Mouse (Mus musculus): Measurements from ENCODE around the gene 4930558K02Rik.

Gene 4930558K02Rik

DNA sequence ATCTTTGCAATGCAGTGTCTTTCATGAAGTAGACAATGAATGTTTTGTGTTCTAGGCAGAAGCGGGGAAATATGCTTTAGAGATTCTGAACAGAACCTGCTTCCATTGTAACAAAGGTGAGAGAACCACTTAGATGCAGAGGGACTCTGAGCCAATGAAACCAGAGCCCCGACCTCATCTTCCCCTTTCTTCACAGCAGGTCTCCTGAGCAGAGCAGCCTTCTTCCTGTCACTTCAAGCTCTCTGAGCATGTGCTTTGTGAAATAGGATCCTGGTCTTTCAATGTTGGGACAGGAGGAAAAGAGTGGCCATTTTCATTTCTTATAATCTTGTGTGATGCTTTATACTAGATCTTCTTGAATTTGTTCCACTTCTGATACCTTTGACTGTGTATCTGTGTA, 79.3 kb downstream of the 4930558K02Rik start:
- no peak for DNase-seq (ENCODE audit: low read depth)

DNA sequence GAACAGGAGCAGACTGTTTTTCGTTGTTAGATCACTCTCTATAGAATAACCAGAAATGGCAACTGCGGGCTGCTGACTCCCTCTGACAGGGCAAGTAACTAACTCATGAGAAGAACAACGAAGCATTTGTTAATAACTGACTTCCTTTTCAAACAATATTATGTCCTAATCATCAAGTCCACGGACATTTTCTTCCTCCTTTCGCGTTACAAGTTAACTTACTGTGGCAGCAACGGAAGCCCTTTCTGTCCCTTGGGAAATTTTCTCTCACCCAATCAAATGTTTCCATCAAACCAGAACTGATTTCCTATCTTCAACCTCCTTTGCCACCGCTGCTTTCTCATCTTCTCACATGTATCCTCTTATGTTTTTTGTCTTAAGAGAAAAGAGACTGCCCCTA, 82.2 kb downstream of the 4930558K02Rik start:
- no peak for DNase-seq (ENCODE audit: low read depth)

DNA sequence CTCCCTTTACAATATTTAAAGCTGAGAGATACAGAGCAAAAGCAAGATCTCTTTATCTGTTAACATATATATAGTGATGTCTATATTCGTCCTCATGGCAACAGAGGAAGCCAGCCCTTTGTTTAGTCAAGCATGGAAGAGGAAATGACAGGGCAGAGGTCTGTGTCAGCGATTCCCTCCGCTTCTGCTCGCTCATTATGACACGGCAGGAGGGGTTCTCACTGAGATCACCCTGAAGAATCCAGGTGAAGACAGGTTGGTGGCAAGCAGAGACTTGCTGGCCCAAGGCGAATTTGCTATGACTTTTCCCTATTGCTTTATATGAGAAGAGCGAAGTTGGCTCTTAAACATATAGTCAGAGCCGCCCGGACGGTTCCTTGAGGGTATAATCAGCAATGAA, 83.3 kb downstream of the 4930558K02Rik start:
- DNase-seq (ENCODE audit: low read depth), result no peak

DNA sequence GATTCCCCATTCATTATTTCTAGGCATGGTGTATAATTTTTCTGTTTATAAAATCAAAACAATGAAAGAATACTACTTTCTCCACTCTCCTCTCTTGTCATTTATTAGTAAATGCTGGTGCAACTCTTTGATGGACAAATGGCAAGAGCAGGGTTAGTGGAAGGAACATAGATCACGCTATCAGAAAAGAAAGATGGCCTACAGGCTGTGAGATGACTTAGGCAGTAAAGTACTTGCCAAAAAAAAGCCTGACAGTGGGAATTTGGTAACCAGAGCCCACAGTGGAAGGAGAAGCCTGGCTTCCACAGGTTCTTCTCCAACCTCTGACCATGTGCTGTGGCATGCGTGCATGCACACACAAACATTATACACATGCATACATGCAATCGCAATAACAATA, 84.4 kb downstream of the 4930558K02Rik start:
- no peak for DNase-seq (ENCODE audit: low read depth)

DNA sequence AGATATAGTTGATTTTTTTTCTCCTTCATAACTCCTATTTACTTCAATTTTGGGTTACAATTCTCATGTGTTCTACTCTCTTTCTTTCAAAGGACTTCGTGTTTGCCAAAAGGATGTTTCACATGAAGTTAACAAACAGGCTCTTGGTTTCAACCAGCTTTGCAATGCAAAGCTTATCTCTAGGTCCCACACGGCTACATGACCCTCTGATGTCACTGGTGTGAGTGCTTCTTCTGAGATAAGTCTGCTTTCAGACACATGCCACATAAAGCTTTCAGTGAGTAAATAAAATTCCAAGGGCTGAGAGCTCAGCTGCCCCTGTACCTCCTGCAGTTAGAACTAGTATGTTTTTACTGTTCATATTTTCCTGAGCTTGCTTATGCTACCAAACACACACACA, 84.9 kb downstream of the 4930558K02Rik start:
- DNase-seq (ENCODE audit: low read depth), result no peak

DNA sequence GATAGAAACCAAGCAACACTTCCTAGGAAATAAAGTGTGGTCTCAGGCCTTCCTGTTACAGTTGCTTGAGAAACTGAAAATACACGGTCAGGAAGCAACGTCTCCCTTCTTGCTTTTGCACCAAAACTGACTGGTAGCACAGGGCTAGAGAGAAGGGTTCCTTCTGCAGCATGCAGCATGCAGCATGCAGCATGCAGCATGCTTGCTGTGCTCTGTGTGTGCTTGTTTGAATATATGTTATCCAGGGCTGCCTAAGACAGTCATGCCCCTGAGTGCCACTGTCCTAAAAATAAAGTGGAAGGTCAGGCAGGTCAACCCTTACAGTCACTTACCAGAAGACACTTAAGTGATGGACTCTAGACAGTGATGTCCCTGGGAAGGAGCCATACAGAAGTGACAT, 85.3 kb downstream of the 4930558K02Rik start:
- DNase-seq (ENCODE audit: low read depth), result no peak
